Mouse (Mus musculus) neural tube, embryonic 12.5 days (tissue): ENCODE results near the gene Dnm1l. TPM values are rescaled to one million over a fixed set of nuclear protein-coding genes. Genes with fewer than 3 reads are reported as not detected.

Experiments used
- ATAC-seq: fragments of 200-750 bp; cut with Nextera tagmentation; 2 replicates; pipeline ENCODE4 v1.8.0; 2017; ENCODE audit warnings: low read depth, mild to moderate bottlenecking, moderate TSS enrichment, moderate library complexity; ENCODE audit not compliant: low FRiP score
- H3K27ac ChIP-seq: fragments of 300-500 bp; sonication (generic); 2 replicates; pipeline ENCODE4 v1.5.1; 2016
- H3K27me3 ChIP-seq: fragments of 300-500 bp; sonication (generic); replicated peaks from 2 replicates; pipeline ENCODE4 v1.6.1; 2016; ENCODE audit warnings: mild to moderate bottlenecking
- H3K36me3 ChIP-seq: fragments of 300-500 bp; sonication (generic); 2 replicates; pipeline ENCODE4 v1.6.1; 2016; ENCODE audit warnings: mild to moderate bottlenecking
- H3K4me1 ChIP-seq: fragments of 300-500 bp; sonication (generic); 2 replicates; pipeline ENCODE4 v1.6.1; 2016
- H3K4me2 ChIP-seq: fragments of 300-500 bp; sonication (generic); replicated peaks from 2 replicates; pipeline ENCODE4 v1.6.1; 2016; ENCODE audit warnings: mild to moderate bottlenecking
- H3K4me3 ChIP-seq: fragments of 300-500 bp; sonication (generic); 2 replicates; pipeline ENCODE4 v1.5.1; 2016
- H3K9ac ChIP-seq: fragments of 300-500 bp; sonication (generic); 2 replicates; pipeline ENCODE4 v1.6.1; 2016; ENCODE audit warnings: mild to moderate bottlenecking
- H3K9me3 ChIP-seq: fragments of 300-500 bp; sonication (generic); 2 replicates; pipeline ENCODE4 v1.6.1; 2016; ENCODE audit warnings: mild to moderate bottlenecking
- WGBS: fragments of 180-500 bp; shearing (Covaris S2); methylation state at CpG from one replicate; pipeline ENCODE4 v1.1.7; 2016; 5-methylcytosine and 5-hydroxymethylcytosine counted together
- polyA plus RNA-seq: library from polyadenylated mRNA; unstranded; fragments of >200 nt; fragmentation: Nextera tagmentation; extraction: Ambion mirVana; gene quantifications from 2 replicates; pipeline ENCODE4 v1.2.1, GENCODE M21; 2016

Gene Dnm1l
- polyA plus RNA-seq, 1 experiment from 2014 or later, result 84.7 TPM

DNA sequence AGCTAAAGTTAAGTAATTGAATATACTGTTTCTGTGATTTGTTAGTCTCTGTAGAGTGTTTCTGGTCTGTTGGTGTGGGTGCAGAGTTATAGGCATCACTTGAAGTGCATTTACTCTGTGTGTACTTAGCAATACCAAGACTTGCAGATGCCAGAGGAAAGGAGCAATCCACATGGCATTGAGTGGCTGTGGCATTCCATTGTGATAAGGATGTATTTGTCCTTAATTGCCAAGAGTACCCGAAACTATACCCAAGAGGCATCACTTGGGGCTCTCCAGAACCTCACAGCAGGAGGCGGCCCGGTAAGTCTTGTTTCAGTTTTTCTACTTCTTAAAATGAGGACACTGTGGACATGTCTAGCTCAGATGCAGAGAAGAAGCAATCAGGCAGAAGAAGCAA, 96.3 kb downstream of the Dnm1l start:
- Histone ChIP-seq H3K4me3 (no peak overlapping the region), H3K4me2 (no peak overlapping the region), H3K27ac (no peak overlapping the region), H3K9ac (no peak overlapping the region), H3K9me3 (no peaks in the 10 kb centered on the region), H3K4me1 (no peaks in the 10 kb centered on the region), H3K36me3 (no peaks in the 10 kb centered on the region), H3K27me3 (no peaks in the 10 kb centered on the region)
- WGBS, result 95% methylated on average over 3 of the region's 3 CpGs
- no peak for ATAC-seq

Other genes with a start within 250 kb of the Dnm1l start
- 2.0 and 2.1 TPM in 2 replicates for gene Pkp2, start 145.6 kb downstream of the Dnm1l start, polyA plus RNA-seq
- gene Yars2, start 56.0 kb downstream of the Dnm1l start, polyA plus RNA-seq, result 36.1 and 37.7 TPM in 2 replicates
- 23.0 and 24.9 TPM in 2 replicates for gene Fgd4, start 241.6 kb upstream of the Dnm1l start, polyA plus RNA-seq